Mouse (Mus musculus) embryonic facial prominence, embryonic 14.5 days (tissue): ENCODE measurements at regions not wholly inside any gene's neighbourhood (a gene's known extent, or its start where the extent isn't known, plus 50 kb on each side); places are given as distances from the start of the nearest gene placed in this dataset.

Experiments used
- ATAC-seq: fragments of 200-750 bp; cut with Nextera tagmentation; 2 replicates; pipeline ENCODE4 v1.8.0; 2017; ENCODE audit warnings: low read depth, moderate number of reproducible peaks, moderate TSS enrichment
- DNase-seq: peaks from one replicate; pipeline ENCODE4 v3.0.0-alpha.2; 2015; ENCODE audit warnings: low spot score
- H3K27ac ChIP-seq: fragments of 300-500 bp; sonication (generic); replicated peaks from 2 replicates; pipeline ENCODE4 v1.5.1; 2014; ENCODE audit warnings: low read depth, mild to moderate bottlenecking, low read length, moderate library complexity
- H3K27me3 ChIP-seq: fragments of 300-500 bp; sonication (generic); replicated peaks from 2 replicates; pipeline ENCODE4 v1.6.1; 2014; ENCODE audit warnings: low read length; ENCODE audit not compliant: control insufficient read depth, insufficient read depth
- H3K36me3 ChIP-seq: fragments of 300-500 bp; sonication (generic); 2 replicates; pipeline ENCODE4 v1.6.1; 2014; ENCODE audit warnings: low read length, mixed read lengths; ENCODE audit not compliant: control insufficient read depth, insufficient read depth
- H3K4me1 ChIP-seq: fragments of 300-500 bp; sonication (generic); 2 replicates; pipeline ENCODE4 v1.6.1; 2014; ENCODE audit warnings: antibody characterized with exemption, low read length; ENCODE audit not compliant: control insufficient read depth, insufficient read depth
- H3K4me2 ChIP-seq: fragments of 300-500 bp; sonication (generic); 2 replicates; pipeline ENCODE4 v1.6.1; 2014; ENCODE audit warnings: low read depth, mild to moderate bottlenecking, low read length, moderate library complexity, mixed read lengths
- H3K4me3 ChIP-seq: fragments of 300-500 bp; sonication (generic); 2 replicates; pipeline ENCODE4 v1.5.1; 2014; ENCODE audit warnings: low read depth, mild to moderate bottlenecking, low read length
- H3K9ac ChIP-seq: fragments of 300-500 bp; sonication (generic); 2 replicates; pipeline ENCODE4 v1.6.1; 2014; ENCODE audit warnings: low read depth, mild to moderate bottlenecking, low read length, moderate library complexity, mixed read lengths
- H3K9me3 ChIP-seq: fragments of 300-500 bp; sonication (generic); 2 replicates; pipeline ENCODE4 v1.6.1; 2016; ENCODE audit warnings: low read length; ENCODE audit not compliant: control insufficient read depth
- WGBS: fragments of 180-500 bp; shearing (Covaris S2); extraction: QIAGEN DNeasy Blood & Tissue Kit; methylation state at CpG from one replicate; pipeline ENCODE4 v1.1.7; 2014; 5-methylcytosine and 5-hydroxymethylcytosine counted together

DNA sequence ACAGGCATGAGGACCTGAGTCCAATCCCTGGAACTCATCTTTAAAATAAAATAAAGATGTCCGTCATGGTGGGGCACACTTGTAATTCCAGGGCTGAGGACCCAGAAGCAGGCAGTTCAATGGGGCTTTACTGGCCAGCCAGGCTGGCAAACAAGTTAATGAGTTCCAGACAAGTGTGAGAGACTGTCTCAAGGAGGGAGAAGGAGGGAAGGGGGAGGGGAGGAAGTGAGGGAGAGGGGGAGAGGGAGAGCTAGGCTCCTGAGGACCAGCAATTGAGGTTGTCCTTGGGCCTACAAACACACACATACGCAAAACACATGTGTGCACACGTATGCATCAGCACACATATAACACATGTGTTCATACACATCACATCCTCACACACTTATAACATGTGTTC is 149.2 kb downstream of the Tmem132e start:
- ATAC-seq (no peak), DNase-seq (no peak)
- Histone ChIP-seq H3K27ac (no peak overlapping the region), H3K4me2 (no peak overlapping the region), H3K36me3 (no peaks in the 10 kb centered on the region), H3K9me3 (no peaks in the 10 kb centered on the region), H3K27me3 (no peaks in the 10 kb centered on the region), H3K4me1 (no peaks in the 10 kb centered on the region), H3K9ac (no peak overlapping the region), H3K4me3 (no peak overlapping the region)
- WGBS, result 28% methylated on average over 3 of the region's 3 CpGs

- Histone ChIP-seq H3K27me3 (no peaks in the 10 kb centered on the region), H3K4me1 (no peaks in the 10 kb centered on the region), H3K4me2 (no peak overlapping the region), H3K36me3 (no peaks in the 10 kb centered on the region), H3K4me3 (no peak overlapping the region), H3K27ac (no peak overlapping the region), H3K9ac (no peak overlapping the region), H3K9me3 (no peaks in the 10 kb centered on the region)
- WGBS, result 34% methylated on average over 4 of the region's 4 CpGs
- no peak for ATAC-seq
- DNase-seq, result no peak
Measured at GRCm38 (mm10) chr11:82523200-82523802, 134.6 kb downstream of the Tmem132e start.

GRCm38 (mm10) chr11:82521383-82521782 is 132.7 kb downstream of the Tmem132e start:
- H3K27ac ChIP-seq, result no peak overlapping the region
- no peaks in the 10 kb centered on the region for H3K27me3 ChIP-seq
- no peak overlapping the region for H3K4me2 ChIP-seq
- H3K4me3 ChIP-seq, result no peak overlapping the region
- no peaks in the 10 kb centered on the region for H3K4me1 ChIP-seq
- no peaks in the 10 kb centered on the region for H3K9me3 ChIP-seq
- no peak overlapping the region for H3K9ac ChIP-seq
- ATAC-seq, result no peak
- WGBS, result 51% methylated on average over 9 of the region's 9 CpGs
- DNase-seq, result no peak
- no peaks in the 10 kb centered on the region for H3K36me3 ChIP-seq

- DNase-seq (no peak), ATAC-seq (no peak)
- Histone ChIP-seq H3K27me3 (no peaks in the 10 kb centered on the region), H3K4me1 (no peaks in the 10 kb centered on the region), H3K9ac (no peak overlapping the region), H3K4me2 (no peak overlapping the region), H3K9me3 (no peaks in the 10 kb centered on the region), H3K4me3 (no peak overlapping the region), H3K27ac (no peak overlapping the region), H3K36me3 (no peaks in the 10 kb centered on the region)
- whole genome bisulfite sequencing, result 28% methylated on average over 6 of the region's 6 CpGs
Measured at GRCm38 (mm10) chr11:82518691-82519090, 130.0 kb downstream of the Tmem132e start.

GRCm38 (mm10) chr11:82514526-82515144 is 125.9 kb downstream of the Tmem132e start:
- peak; percentile 59 for DNase-seq

GRCm38 (mm10) chr11:82508564-82508963 is 119.9 kb downstream of the Tmem132e start:
- Histone ChIP-seq H3K9ac (no peak overlapping the region), H3K36me3 (no peaks in the 10 kb centered on the region), H3K4me2 (no peak overlapping the region), H3K4me1 (no peaks in the 10 kb centered on the region), H3K27ac (no peak overlapping the region), H3K9me3 (no peaks in the 10 kb centered on the region), H3K27me3 (no peaks in the 10 kb centered on the region), H3K4me3 (no peak overlapping the region)
- ATAC-seq, result no peak
- no peak for DNase-seq
- 42% methylated on average over 13 of the region's 13 CpGs for WGBS

More at GRCm38 (mm10) chr11:82514526-82515144, 125.9 kb downstream of the Tmem132e start:
- WGBS, result 86% methylated on average over 4 of the region's 4 CpGs
- Histone ChIP-seq H3K36me3 (no peaks in the 10 kb centered on the region), H3K27ac (no peak overlapping the region), H3K4me1 (no peaks in the 10 kb centered on the region), H3K9ac (no peak overlapping the region), H3K9me3 (no peaks in the 10 kb centered on the region), H3K27me3 (no peaks in the 10 kb centered on the region), H3K4me3 (no peak overlapping the region), H3K4me2 (no peak overlapping the region)
- no peak for ATAC-seq
